Mouse (Mus musculus) naive thymus-derived CD4-positive, alpha-beta T cell, adult 2 months (primary cell): Measurements from ENCODE around the gene Tnfsf15.

Experiments
- DNase-seq: peaks from one replicate; pipeline ENCODE4 v3.0.0-alpha.2; 2011; ENCODE audit warnings: low read depth

The Tnfsf15 gene

GRCm38 (mm10) chr4:63684412-63685252 lies 60.3 kb downstream of the Tnfsf15 start:
- DNase-seq, result no peak

GRCm38 (mm10) chr4:63683716-63684115 lies 61.2 kb downstream of the Tnfsf15 start:
- DNase-seq, result no peak

GRCm38 (mm10) chr4:63683056-63683455 lies 61.9 kb downstream of the Tnfsf15 start:
- DNase-seq, result no peak

- DNase-seq, result no peak
Measured at GRCm38 (mm10) chr4:63682441-63682840, 62.5 kb downstream of the Tnfsf15 start.

- DNase-seq, result no peak
Measured at GRCm38 (mm10) chr4:63681557-63681956, 63.4 kb downstream of the Tnfsf15 start.
